Mouse (Mus musculus) forebrain, embryonic 12.5 days (tissue): ENCODE data around the gene Susd1. TPM values are rescaled to one million over a fixed set of nuclear protein-coding genes. Genes with fewer than 3 reads are reported as not detected.

ENCODE experiments used
- ATAC-seq: fragments of 200-750 bp; cut with Nextera tagmentation; 2 replicates; pipeline ENCODE4 v1.8.0; 2017; ENCODE audit warnings: moderate TSS enrichment; ENCODE audit not compliant: low FRiP score
- H3K27ac ChIP-seq: fragments of 300-500 bp; sonication (generic); 2 replicates; pipeline ENCODE4 v1.5.1; 2016; ENCODE audit warnings: mild to moderate bottlenecking
- H3K27me3 ChIP-seq: fragments of 300-500 bp; sonication (generic); 2 replicates; pipeline ENCODE4 v1.6.1; 2016; ENCODE audit warnings: mild to moderate bottlenecking
- H3K36me3 ChIP-seq: fragments of 300-500 bp; sonication (generic); replicated peaks from 2 replicates; pipeline ENCODE4 v1.6.1; 2016; ENCODE audit warnings: mild to moderate bottlenecking
- H3K4me1 ChIP-seq: fragments of 300-500 bp; sonication (generic); 2 replicates; pipeline ENCODE4 v1.6.1; 2016
- H3K4me2 ChIP-seq: fragments of 300-500 bp; sonication (generic); 2 replicates; pipeline ENCODE4 v1.6.1; 2016; ENCODE audit warnings: mild to moderate bottlenecking, moderate library complexity
- H3K4me3 ChIP-seq: fragments of 300-500 bp; sonication (generic); replicated peaks from 2 replicates; pipeline ENCODE4 v1.5.1; 2016; ENCODE audit warnings: mild to moderate bottlenecking
- H3K9ac ChIP-seq: fragments of 300-500 bp; sonication (generic); 2 replicates; pipeline ENCODE4 v1.6.1; 2016; ENCODE audit warnings: mild to moderate bottlenecking
- H3K9me3 ChIP-seq: fragments of 300-500 bp; sonication (generic); 2 replicates; pipeline ENCODE4 v1.6.1; 2016
- WGBS: fragments of 180-500 bp; shearing (Covaris S2); methylation state at CpG from one replicate; pipeline ENCODE4 v1.1.7; 2016; 5-methylcytosine and 5-hydroxymethylcytosine counted together
- polyA plus RNA-seq: library from polyadenylated mRNA; unstranded; fragments of >200 nt; fragmentation: Nextera tagmentation; extraction: Ambion mirVana; gene quantifications from 2 replicates; pipeline ENCODE4 v1.2.1, GENCODE M21; 2016

Gene Susd1
- polyA plus RNA-seq, 1 experiment from 2014 or later: 1.9 TPM

- H3K4me2 ChIP-seq: no peak overlapping the region
- H3K9me3 ChIP-seq: no peaks in the 10 kb centered on the region
- peaks cover 12% of the 10 kb centered on the region for H3K4me1 ChIP-seq
- no peak overlapping the region for H3K27ac ChIP-seq
- no peak overlapping the region for H3K4me3 ChIP-seq
- no peaks in the 10 kb centered on the region for H3K36me3 ChIP-seq
- no peak for ATAC-seq
- H3K27me3 ChIP-seq: no peaks in the 10 kb centered on the region
- no peak overlapping the region for H3K9ac ChIP-seq
Measured at GRCm38 (mm10) chr4:59422808-59423207, 15.6 kb downstream of the Susd1 start.

DNA sequence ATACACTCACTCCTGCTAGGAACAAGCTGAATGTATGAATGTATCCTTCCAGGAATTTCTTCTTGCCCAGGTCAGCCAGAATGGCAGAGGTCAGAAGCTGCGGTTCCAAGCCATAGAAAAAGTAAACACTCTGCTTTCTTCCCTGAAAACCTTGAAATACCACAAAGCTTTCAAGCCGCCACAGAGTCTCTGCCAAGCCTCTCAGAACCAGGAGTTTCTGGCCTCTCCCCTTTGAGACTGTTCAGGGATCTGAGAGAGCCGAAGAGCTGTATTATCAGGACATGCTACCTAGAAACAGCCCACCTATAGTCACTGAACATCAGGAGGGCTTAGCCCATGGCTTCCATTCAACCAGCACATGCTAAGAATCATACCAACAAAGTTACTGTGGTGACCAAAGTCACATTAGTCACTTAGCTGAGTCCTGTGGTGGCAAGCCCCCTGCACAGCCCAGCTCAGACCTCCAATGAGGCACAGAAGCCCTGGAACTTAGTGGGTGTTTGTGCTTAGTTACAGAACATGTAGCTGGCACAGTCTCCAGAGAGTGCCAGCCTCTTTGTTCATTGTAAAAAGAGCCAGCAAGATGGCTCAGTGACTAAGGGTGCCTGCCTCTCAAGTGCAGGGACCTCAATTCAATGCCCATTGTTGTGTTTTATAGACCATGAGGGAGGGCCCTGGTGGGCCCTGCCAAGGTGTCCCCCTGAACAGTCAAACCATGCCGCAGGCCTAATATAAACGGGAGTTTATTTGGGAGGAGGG, 16.2 kb downstream of the Susd1 start:
- no peaks in the 10 kb centered on the region for H3K27me3 ChIP-seq
- ATAC-seq: no peak
- H3K9me3 ChIP-seq: no peaks in the 10 kb centered on the region
- 49% methylated on average over 5 of the region's 5 CpGs for WGBS
- H3K4me1 ChIP-seq: peaks cover 12% of the 10 kb centered on the region
- H3K4me2 ChIP-seq: no peak overlapping the region
- no peaks in the 10 kb centered on the region for H3K36me3 ChIP-seq
- no peak overlapping the region for H3K4me3 ChIP-seq
- H3K27ac ChIP-seq: no peak overlapping the region
- no peak overlapping the region for H3K9ac ChIP-seq

- Histone ChIP-seq H3K9me3 (no peaks in the 10 kb centered on the region), H3K4me3 (no peak overlapping the region), H3K27ac (no peak overlapping the region), H3K4me2 (no peak overlapping the region), H3K27me3 (no peaks in the 10 kb centered on the region), H3K36me3 (no peaks in the 10 kb centered on the region), H3K4me1 (peaks cover 12% of the 10 kb centered on the region), H3K9ac (no peak overlapping the region)
- WGBS: 53% methylated on average over 5 of the region's 5 CpGs
- no peak for ATAC-seq
Measured at GRCm38 (mm10) chr4:59421369-59421746, 17.1 kb downstream of the Susd1 start.

DNA sequence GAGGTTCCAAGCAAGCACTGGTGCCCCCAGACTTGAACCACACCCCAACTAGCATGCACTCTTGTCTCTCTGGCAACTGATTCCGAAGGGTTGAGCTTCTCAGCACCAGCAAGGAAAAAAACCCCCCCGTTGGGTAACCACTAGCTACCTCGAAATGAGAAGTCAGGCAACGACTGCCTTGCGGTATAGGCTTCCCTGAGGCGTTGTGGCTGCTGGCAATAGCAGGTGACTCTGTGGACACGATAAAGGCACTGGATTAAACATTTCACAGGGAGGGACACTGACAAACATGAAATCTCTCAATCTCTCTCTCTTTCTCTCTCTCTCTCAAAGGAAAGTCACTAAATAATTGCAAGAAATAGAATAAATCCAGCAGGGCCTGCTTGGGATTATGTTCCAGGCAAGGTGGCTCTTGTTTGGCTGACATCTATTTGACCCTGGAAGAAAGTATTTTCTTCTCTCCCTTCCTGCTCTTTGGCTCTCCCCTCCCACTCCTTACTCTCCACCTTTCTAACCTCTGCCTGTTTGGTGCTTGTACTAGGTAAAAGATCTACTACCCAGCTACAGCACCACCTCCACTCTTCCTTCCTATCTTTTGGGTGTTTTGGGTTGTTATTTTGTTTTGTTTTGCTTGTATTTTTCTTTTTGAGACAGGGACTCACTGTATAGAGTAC, 17.6 kb downstream of the Susd1 start:
- no peak overlapping the region for H3K4me3 ChIP-seq
- H3K36me3 ChIP-seq: no peaks in the 10 kb centered on the region
- H3K4me2 ChIP-seq: no peak overlapping the region
- H3K27me3 ChIP-seq: no peaks in the 10 kb centered on the region
- H3K9ac ChIP-seq: no peak overlapping the region
- ATAC-seq: no peak
- H3K4me1 ChIP-seq: peaks cover 12% of the 10 kb centered on the region
- 89% methylated on average over 7 of the region's 7 CpGs for WGBS
- H3K27ac ChIP-seq: no peak overlapping the region
- H3K9me3 ChIP-seq: no peaks in the 10 kb centered on the region

DNA sequence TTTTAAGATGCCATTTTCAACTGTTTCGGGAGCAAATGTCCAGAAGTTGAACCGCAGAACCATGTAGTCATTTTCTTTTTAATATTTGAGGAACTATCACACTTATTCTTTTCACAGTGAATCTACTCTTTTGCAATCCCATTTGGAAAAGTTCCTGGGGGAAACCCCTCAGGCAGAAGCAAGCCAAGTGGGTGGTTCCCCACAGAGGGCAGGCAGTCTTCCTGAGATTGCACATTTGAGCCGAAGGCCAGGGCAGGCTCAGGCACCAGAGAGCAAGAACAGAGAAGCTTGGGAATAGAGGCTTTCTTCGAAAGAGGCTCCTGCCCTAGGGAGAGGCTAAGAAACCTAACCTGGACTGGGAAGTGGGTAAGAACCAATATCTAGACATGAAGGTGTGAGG, 19.2 kb downstream of the Susd1 start:
- no peak overlapping the region for H3K4me2 ChIP-seq
- H3K9me3 ChIP-seq: no peaks in the 10 kb centered on the region
- WGBS: 90% methylated on average over 4 of the region's 4 CpGs
- H3K4me1 ChIP-seq: peaks cover 12% of the 10 kb centered on the region
- H3K36me3 ChIP-seq: no peaks in the 10 kb centered on the region
- no peak overlapping the region for H3K9ac ChIP-seq
- no peak for ATAC-seq
- H3K4me3 ChIP-seq: no peak overlapping the region
- H3K27me3 ChIP-seq: no peaks in the 10 kb centered on the region
- no peak overlapping the region for H3K27ac ChIP-seq

DNA sequence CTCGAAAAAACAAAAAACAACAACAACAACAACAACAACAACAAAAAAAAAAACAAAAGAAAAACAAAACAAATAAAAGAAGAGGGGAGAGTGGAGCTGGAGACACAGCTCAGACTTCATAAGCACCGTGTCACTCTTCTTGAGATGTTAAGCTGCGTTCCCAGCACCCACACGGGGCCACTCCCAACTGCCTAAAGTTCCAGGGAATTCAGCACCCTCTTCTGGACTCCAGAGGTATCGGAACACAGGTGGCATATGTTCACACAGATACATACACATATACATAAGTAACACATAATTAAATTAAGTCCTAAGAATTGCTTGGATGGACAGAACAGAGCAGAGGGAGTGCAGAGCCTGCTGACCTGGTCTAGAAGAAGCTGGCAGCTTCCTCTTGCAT, 25.0 kb downstream of the Susd1 start:
- Histone ChIP-seq H3K9me3 (no peaks in the 10 kb centered on the region), H3K27ac (no peak overlapping the region), H3K4me3 (no peak overlapping the region), H3K36me3 (no peaks in the 10 kb centered on the region), H3K9ac (no peak overlapping the region), H3K4me2 (no peak overlapping the region), H3K27me3 (no peaks in the 10 kb centered on the region), H3K4me1 (no peaks in the 10 kb centered on the region)
- 83% methylated on average over 5 of the region's 5 CpGs for WGBS
- no peak for ATAC-seq

GRCm38 (mm10) chr4:59411153-59411552, 27.3 kb downstream of the Susd1 start:
- Histone ChIP-seq H3K36me3 (no peaks in the 10 kb centered on the region), H3K4me1 (no peaks in the 10 kb centered on the region), H3K9me3 (no peaks in the 10 kb centered on the region), H3K27ac (no peak overlapping the region), H3K4me2 (no peak overlapping the region), H3K9ac (no peak overlapping the region), H3K27me3 (no peaks in the 10 kb centered on the region), H3K4me3 (no peak overlapping the region)
- no peak for ATAC-seq
- WGBS: 84% methylated on average over 9 of the region's 9 CpGs

DNA sequence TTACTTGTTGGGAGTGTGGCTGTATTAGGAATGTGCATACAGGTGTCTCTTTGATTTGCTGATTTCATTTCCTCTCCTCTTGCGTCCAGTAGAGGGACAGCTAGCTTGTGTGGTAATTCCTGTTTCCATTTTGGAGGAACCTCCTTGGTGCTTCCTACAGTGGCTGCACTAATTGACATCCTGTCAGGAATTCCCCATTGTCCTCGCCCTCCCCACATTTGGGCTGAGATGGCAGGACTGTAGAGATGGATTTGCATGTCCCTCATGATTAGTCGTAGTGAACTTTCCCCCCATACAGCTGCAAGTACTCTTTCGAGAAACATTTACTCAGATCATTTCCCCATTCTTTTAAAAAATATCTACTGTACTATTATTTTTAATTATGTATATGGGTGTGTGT, 30.7 kb downstream of the Susd1 start:
- H3K4me2 ChIP-seq: no peak overlapping the region
- H3K9ac ChIP-seq: no peak overlapping the region
- no peaks in the 10 kb centered on the region for H3K36me3 ChIP-seq
- no peaks in the 10 kb centered on the region; the same call in 1 of the 2 replicates for H3K9me3 ChIP-seq
- no peaks in the 10 kb centered on the region for H3K4me1 ChIP-seq
- ATAC-seq: no peak
- 0 out of 2 replicates have a peak, but pooled peaks cover 5% of the 10 kb centered on the region for H3K27me3 ChIP-seq
- H3K27ac ChIP-seq: no peak overlapping the region
- 88% methylated on average over 4 of the region's 4 CpGs for WGBS
- H3K4me3 ChIP-seq: no peak overlapping the region

DNA sequence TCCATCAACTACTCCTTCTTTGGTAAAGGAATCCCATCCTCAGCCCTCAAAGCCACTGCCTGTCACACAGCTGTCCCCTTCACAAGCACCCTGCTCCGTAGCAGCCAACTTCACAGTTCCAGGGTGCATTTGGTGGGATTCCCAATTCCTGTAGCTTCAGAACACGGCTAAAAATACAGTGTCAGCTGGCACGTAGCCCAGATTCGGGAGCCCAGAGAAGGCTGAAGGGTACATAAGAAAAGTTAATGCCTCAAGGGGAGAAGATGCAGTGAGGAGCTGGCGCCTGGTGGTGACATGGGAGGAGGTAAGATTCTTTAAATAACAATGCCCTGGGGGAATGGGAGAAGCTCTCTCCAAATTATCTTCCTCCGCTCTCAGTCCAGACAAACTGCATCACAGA, 34.1 kb downstream of the Susd1 start:
- no peaks in the 10 kb centered on the region for H3K36me3 ChIP-seq
- no peak overlapping the region for H3K4me2 ChIP-seq
- no peaks in the 10 kb centered on the region; the same call in 1 of the 2 replicates for H3K9me3 ChIP-seq
- 70% methylated on average over 6 of the region's 6 CpGs for WGBS
- H3K4me3 ChIP-seq: no peak overlapping the region
- H3K27me3 ChIP-seq: 0 out of 2 replicates have a peak, but pooled peaks cover 5% of the 10 kb centered on the region
- H3K27ac ChIP-seq: no peak overlapping the region
- H3K9ac ChIP-seq: no peak overlapping the region
- no peak for ATAC-seq
- 0 out of 2 replicates have a peak, but pooled peaks cover 4% of the 10 kb centered on the region for H3K4me1 ChIP-seq

- Histone ChIP-seq H3K4me3 (no peak overlapping the region), H3K27ac (no peak overlapping the region), H3K9ac (no peak overlapping the region), H3K4me2 (no peak overlapping the region), H3K9me3 (no peaks in the 10 kb centered on the region; the same call in 1 of the 2 replicates), H3K36me3 (no peaks in the 10 kb centered on the region), H3K27me3 (0 out of 2 replicates have a peak, but pooled peaks cover 5% of the 10 kb centered on the region), H3K4me1 (0 out of 2 replicates have a peak, but pooled peaks cover 4% of the 10 kb centered on the region)
- 40% methylated on average over 10 of the region's 10 CpGs for WGBS
- no peak for ATAC-seq
Measured at GRCm38 (mm10) chr4:59400931-59401330, 37.5 kb downstream of the Susd1 start.

DNA sequence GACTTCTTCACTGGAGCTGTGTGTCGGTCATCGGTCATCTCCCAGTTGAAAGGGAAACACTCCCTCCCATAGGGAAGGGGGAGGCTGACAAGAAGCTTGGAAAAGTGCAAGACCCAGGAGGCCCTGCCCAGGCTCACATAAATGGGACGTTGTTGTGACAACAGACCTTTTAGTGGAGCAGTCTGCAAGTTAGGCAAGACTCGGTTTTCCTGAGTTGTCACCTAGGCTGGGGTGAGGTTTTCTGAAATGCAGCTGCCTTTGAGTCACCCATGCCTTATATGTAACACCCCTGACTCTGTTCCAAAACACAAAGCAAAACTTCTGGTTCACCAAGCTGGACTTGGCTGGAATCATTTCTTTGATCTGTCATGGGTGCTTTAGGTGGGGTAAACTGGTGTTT, 39.1 kb downstream of the Susd1 start:
- H3K4me1 ChIP-seq: 0 out of 2 replicates have a peak, but pooled peaks cover 4% of the 10 kb centered on the region
- no peak overlapping the region for H3K4me2 ChIP-seq
- H3K27ac ChIP-seq: no peak overlapping the region
- H3K36me3 ChIP-seq: no peaks in the 10 kb centered on the region
- H3K27me3 ChIP-seq: 0 out of 2 replicates have a peak, but pooled peaks cover 5% of the 10 kb centered on the region
- H3K9me3 ChIP-seq: no peaks in the 10 kb centered on the region
- H3K4me3 ChIP-seq: no peak overlapping the region
- ATAC-seq: no peak
- H3K9ac ChIP-seq: no peak overlapping the region
- 83% methylated on average over 4 of the region's 4 CpGs for WGBS

DNA sequence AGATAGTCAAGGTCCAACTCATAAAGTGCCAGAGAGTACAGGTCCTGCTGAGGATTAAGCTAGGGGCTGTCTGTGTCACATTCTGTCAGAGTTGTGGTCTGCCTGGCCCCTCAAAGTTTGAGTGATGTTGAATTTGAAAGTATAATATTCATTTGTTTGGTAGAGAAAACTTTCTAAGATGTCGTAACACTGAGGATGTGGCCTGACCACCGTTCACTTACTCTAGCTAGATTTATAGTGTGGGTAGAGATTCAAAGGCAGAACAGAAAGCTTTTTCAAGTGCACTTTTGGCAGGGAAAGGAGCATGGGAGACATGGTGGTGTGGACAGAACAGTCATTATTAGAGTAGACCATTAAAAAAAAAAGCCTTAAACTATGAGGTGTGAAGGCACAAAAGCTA, 42.9 kb downstream of the Susd1 start:
- no peaks in the 10 kb centered on the region for H3K4me1 ChIP-seq
- 97% methylated on average over 2 of the region's 2 CpGs for WGBS

DNA sequence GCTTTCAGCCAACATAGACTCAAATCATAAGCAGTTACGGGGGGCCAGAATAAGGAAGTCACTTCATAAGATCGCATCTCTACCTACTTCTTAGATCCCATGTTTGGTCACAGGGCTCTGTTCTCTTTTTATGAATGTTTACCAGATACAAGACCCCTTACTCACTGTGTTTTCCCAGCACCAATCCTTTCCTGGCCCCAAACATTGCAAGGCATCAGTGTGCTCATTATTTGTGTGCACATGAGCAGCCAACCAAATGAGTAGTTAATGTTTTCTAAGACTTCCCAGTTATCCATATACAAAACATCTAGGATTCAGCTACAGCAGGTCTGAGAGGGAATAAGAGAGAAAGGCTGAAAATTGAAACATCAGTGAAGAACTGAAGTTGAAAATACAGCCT, 44.3 kb downstream of the Susd1 start:
- H3K4me1 ChIP-seq: peaks cover under 1% of the 10 kb centered on the region
- no peak overlapping the region for H3K9ac ChIP-seq
- WGBS: 91% methylated on average over 2 of the region's 2 CpGs
- ATAC-seq: no peak
- H3K27ac ChIP-seq: no peak overlapping the region
- no peak overlapping the region for H3K4me3 ChIP-seq
- H3K4me2 ChIP-seq: no peak overlapping the region
- no peaks in the 10 kb centered on the region for H3K9me3 ChIP-seq
- H3K36me3 ChIP-seq: no peaks in the 10 kb centered on the region
- H3K27me3 ChIP-seq: no peaks in the 10 kb centered on the region

More for the DNA sequence above, 42.9 kb downstream of the Susd1 start:
- H3K4me3 ChIP-seq: no peak overlapping the region
- H3K36me3 ChIP-seq: no peaks in the 10 kb centered on the region
- no peak overlapping the region for H3K9ac ChIP-seq
- H3K9me3 ChIP-seq: no peaks in the 10 kb centered on the region
- H3K27ac ChIP-seq: no peak overlapping the region
- no peaks in the 10 kb centered on the region for H3K27me3 ChIP-seq
- H3K4me2 ChIP-seq: no peak overlapping the region
- no peak for ATAC-seq
